Mouse (Mus musculus) intestine, embryonic 15.5 days (tissue): ENCODE data around the gene Tmem30a. TPM values are rescaled to one million over a fixed set of nuclear protein-coding genes. Genes with fewer than 3 reads are reported as not detected.

ENCODE experiments used
- ATAC-seq: fragments of 200-750 bp; cut with Nextera tagmentation; 2 replicates; pipeline ENCODE4 v1.8.0; 2017; ENCODE audit warnings: moderate TSS enrichment, moderate library complexity
- H3K27ac ChIP-seq: fragments of 300-500 bp; sonication (generic); 2 replicates; pipeline ENCODE4 v1.5.1; 2015; ENCODE audit warnings: mild to moderate bottlenecking, inconsistent platforms
- H3K27me3 ChIP-seq: fragments of 300-500 bp; sonication (generic); replicated peaks from 2 replicates; pipeline ENCODE4 v1.6.1; 2015; ENCODE audit warnings: inconsistent platforms
- H3K36me3 ChIP-seq: fragments of 300-500 bp; sonication (generic); 2 replicates; pipeline ENCODE4 v1.6.1; 2015; ENCODE audit warnings: inconsistent platforms
- H3K4me1 ChIP-seq: fragments of 300-500 bp; sonication (generic); replicated peaks from 2 replicates; pipeline ENCODE4 v1.6.1; 2015; ENCODE audit warnings: inconsistent platforms
- H3K4me2 ChIP-seq: fragments of 300-500 bp; sonication (generic); replicated peaks from 2 replicates; pipeline ENCODE4 v1.6.1; 2015; ENCODE audit warnings: mild to moderate bottlenecking, inconsistent platforms
- H3K4me3 ChIP-seq: fragments of 300-500 bp; sonication (generic); replicated peaks from 2 replicates; pipeline ENCODE4 v1.5.1; 2015; ENCODE audit warnings: inconsistent platforms
- H3K9ac ChIP-seq: fragments of 300-500 bp; sonication (generic); 2 replicates; pipeline ENCODE4 v1.6.1; 2015; ENCODE audit warnings: inconsistent platforms
- H3K9me3 ChIP-seq: fragments of 300-500 bp; sonication (generic); 2 replicates; pipeline ENCODE4 v1.6.1; 2016; ENCODE audit warnings: inconsistent platforms
- WGBS: fragments of 180-500 bp; shearing (Covaris S2); methylation state at CpG from one replicate; pipeline ENCODE4 v1.1.7; 2015; 5-methylcytosine and 5-hydroxymethylcytosine counted together
- polyA plus RNA-seq: library from polyadenylated mRNA; unstranded; fragments of >200 nt; fragmentation: Nextera tagmentation; extraction: Ambion mirVana; gene quantifications from 2 replicates; pipeline ENCODE4 v1.2.1, GENCODE M21; 2015

The Tmem30a gene
- polyA plus RNA-seq, 1 experiment from 2014 or later = 72.6 TPM

- Histone ChIP-seq H3K9me3 (no peaks in the 10 kb centered on the region), H3K4me3 (no peak overlapping the region), H3K9ac (no peak overlapping the region), H3K4me1 (no peaks in the 10 kb centered on the region), H3K4me2 (no peak overlapping the region), H3K27me3 (no peaks in the 10 kb centered on the region), H3K27ac (no peak overlapping the region), H3K36me3 (no peaks in the 10 kb centered on the region)
- no peak for ATAC-seq
- WGBS = 85% methylated on average over 4 of the region's 4 CpGs
These were observed 21.3 kb upstream of the Tmem30a start for GRCm38 (mm10) chr9:79814592-79814991.

DNA sequence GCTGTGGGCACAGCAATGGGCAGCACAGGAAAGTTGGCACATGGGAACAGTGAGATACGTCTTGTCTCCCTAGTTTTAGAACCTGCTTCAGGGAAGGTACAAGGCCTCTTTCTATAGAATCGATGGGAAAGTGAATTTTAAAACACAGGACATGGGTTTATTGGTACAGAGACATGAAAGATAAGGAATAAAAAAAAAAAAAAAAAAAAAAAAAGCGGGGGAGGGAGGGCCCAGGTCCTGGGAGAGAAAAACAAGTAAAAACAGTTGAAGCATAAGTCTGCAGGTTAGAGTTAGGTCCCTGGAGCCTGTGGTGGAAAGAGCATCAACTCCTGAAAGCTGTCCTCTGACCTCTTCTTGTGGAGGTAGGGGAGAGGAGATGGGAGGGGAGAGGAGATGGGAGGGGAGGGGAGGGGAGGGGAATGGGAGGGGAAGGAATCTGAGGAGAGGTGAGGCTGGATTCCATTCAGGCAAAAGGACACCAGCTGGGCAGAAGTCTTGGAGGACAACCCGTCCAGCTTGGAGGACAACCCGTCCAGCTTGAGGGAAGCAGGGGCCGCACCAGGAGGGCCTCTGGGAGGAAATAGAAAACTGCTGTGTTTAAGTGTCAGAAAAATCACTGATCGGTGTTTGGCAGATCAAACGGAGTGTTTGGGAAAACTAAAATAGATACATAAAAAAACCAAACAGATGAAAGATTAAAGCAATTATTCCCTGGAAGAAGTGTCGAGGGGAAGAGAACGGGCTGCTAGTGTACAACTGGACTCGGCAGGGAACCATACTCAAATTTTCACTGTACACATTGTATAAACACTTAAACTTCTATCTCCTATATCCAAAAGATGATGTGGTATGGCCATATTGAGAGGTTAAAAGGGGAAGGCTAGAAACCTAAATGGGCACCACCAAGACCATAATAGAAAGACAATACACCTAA, 17.9 kb upstream of the Tmem30a start:
- Histone ChIP-seq H3K4me2 (no peak overlapping the region), H3K27me3 (no peaks in the 10 kb centered on the region), H3K9me3 (no peaks in the 10 kb centered on the region), H3K9ac (no peak overlapping the region), H3K4me1 (no peaks in the 10 kb centered on the region), H3K36me3 (no peaks in the 10 kb centered on the region), H3K27ac (no peak overlapping the region), H3K4me3 (no peak overlapping the region)
- WGBS = 74% methylated on average over 11 of the region's 11 CpGs
- no peak for ATAC-seq

DNA sequence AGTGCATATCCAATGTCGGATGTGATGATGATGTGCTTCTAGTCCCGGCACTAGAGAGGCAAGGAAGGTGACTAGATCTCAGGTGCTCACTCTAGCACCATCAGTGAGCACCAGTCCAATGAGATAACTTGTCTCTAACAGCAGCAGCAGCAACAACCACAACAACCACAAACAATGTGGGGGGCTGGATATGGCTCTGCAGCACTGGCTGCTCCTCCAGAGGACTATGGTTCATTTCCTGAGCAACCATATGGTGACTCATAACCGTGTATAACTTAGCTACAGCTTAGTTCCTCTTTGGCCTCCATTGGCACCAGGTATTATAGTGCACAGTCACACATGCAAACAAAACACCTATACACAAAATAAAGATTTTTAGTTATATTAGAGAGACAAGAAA, 17.2 kb upstream of the Tmem30a start:
- H3K27me3 ChIP-seq = no peaks in the 10 kb centered on the region
- no peaks in the 10 kb centered on the region for H3K4me1 ChIP-seq
- H3K9me3 ChIP-seq = no peaks in the 10 kb centered on the region
- no peak overlapping the region for H3K4me2 ChIP-seq
- no peak overlapping the region for H3K4me3 ChIP-seq
- no peak for ATAC-seq
- H3K27ac ChIP-seq = no peak overlapping the region
- WGBS = 79% methylated on average over 3 of the region's 3 CpGs
- H3K36me3 ChIP-seq = no peaks in the 10 kb centered on the region
- no peak overlapping the region for H3K9ac ChIP-seq

GRCm38 (mm10) chr9:79809411-79809810, 16.1 kb upstream of the Tmem30a start:
- no peaks in the 10 kb centered on the region for H3K27me3 ChIP-seq
- 64% methylated on average over 6 of the region's 6 CpGs for WGBS
- no peak for ATAC-seq
- H3K36me3 ChIP-seq = no peaks in the 10 kb centered on the region
- H3K4me3 ChIP-seq = no peak overlapping the region
- H3K9ac ChIP-seq = no peak overlapping the region
- H3K27ac ChIP-seq = no peak overlapping the region
- H3K9me3 ChIP-seq = no peaks in the 10 kb centered on the region
- no peak overlapping the region for H3K4me2 ChIP-seq
- H3K4me1 ChIP-seq = no peaks in the 10 kb centered on the region

GRCm38 (mm10) chr9:79807178-79807577, 13.9 kb upstream of the Tmem30a start:
- Histone ChIP-seq H3K4me3 (no peak overlapping the region), H3K4me2 (no peak overlapping the region), H3K9ac (no peak overlapping the region)

DNA sequence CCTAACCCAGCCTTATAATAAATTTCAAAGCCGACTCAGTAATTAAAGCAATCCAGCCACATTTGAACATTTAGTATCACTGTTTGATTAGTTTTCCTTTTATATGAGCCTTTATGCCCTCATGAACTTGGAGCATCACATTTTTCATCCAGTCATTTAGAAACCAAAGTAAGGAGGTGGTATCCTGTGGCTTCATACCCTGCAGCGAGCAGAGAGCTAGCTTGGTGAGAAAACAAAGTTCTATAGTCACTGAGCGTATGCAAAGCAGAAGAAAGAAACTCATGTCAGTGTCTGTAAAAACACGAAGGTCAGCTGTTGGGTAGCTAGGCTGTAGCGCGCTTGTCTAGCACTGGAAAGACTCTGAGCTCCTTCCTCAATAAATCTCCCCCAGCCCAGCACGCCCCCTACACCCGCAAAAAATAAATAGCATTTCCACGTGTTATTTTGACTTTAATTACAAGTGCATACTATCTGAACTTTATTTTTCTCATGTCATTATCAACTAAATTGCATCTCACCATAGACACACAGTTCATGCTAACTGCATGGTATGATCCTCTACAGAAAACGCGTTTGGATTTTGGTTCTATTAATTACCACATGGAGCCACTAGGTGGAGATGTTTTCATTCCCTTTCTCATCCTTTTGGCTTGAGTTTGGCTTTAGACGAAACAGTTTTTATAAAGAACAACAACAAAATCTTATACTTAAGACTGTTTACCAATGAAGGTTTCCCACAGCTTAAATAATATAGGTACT, 13.2 kb upstream of the Tmem30a start:
- Histone ChIP-seq H3K36me3 (no peaks in the 10 kb centered on the region), H3K9me3 (no peaks in the 10 kb centered on the region), H3K4me2 (no peak overlapping the region), H3K27ac (no peak overlapping the region), H3K4me3 (no peak overlapping the region), H3K27me3 (no peaks in the 10 kb centered on the region), H3K9ac (no peak overlapping the region), H3K4me1 (no peaks in the 10 kb centered on the region)
- WGBS = 42% methylated on average over 12 of the region's 12 CpGs
- 0 out of 2 replicates have a peak, but pooled peaks have one; percentile 39 for ATAC-seq

More at GRCm38 (mm10) chr9:79807178-79807577, 13.9 kb upstream of the Tmem30a start:
- Histone ChIP-seq H3K27me3 (no peaks in the 10 kb centered on the region), H3K4me1 (no peaks in the 10 kb centered on the region), H3K27ac (no peak overlapping the region), H3K36me3 (no peaks in the 10 kb centered on the region), H3K9me3 (no peaks in the 10 kb centered on the region)
- no peak for ATAC-seq
- WGBS = 44% methylated on average over 4 of the region's 4 CpGs

DNA sequence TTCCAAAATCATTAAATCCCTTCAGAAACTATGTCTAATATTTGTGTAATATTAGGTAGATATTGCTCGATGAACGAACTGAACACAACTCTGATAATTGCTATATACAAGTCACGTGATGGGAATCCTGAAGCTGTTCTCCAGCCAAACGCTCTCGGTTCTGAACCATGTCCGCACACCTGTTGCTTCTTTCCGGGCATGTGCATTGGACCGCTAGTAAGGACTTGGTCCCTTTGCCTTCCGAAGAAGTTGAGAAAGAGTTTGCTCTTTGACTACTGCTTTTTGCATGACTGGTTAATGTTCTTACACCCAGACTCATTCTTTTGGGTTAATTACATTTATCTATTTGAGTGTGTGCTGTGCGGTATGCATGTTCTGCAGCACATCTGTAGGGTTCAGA, 12.1 kb upstream of the Tmem30a start:
- Histone ChIP-seq H3K27me3 (no peaks in the 10 kb centered on the region), H3K9me3 (no peaks in the 10 kb centered on the region), H3K36me3 (no peaks in the 10 kb centered on the region), H3K4me2 (no peak overlapping the region), H3K4me1 (no peaks in the 10 kb centered on the region), H3K4me3 (no peak overlapping the region), H3K9ac (no peak overlapping the region), H3K27ac (no peak overlapping the region)
- no peak for ATAC-seq
- WGBS = 90% methylated on average over 10 of the region's 10 CpGs

DNA sequence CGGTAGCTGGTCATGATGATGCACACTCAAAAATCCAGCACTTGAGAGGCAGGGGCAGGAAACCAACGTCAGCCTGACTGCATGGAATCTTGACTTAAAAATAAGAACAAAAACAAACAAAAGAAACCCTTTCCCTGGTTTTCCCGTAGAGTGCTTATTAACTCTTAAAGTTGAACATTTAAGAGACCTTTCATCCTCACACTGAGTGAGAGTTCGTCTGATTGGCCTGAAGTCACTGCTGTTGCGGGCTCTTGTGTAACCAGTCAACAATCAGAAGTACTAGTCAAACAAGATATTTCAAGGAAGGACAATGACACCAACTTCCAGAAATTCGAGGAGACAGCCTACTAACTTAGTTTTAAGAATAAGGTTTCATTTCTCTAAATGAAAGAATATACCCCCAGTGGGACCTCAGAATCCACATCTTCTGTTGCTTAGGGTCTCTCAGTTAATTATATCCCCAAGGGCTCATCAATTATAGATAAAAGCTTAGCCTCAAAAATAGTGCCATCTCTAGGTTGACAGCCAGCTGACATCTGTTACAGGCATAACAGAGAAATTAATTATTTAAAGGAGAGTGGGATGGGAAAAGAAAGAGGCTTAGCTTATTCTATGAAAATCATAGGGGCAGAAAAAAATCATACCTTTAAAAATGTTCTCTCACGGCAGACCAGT, 3.3 kb upstream of the Tmem30a start:
- ATAC-seq = no peak
- no peaks in the 10 kb centered on the region for H3K27me3 ChIP-seq
- no peak overlapping the region for H3K4me2 ChIP-seq
- H3K27ac ChIP-seq = no peak overlapping the region
- no peaks in the 10 kb centered on the region for H3K36me3 ChIP-seq
- H3K9me3 ChIP-seq = no peaks in the 10 kb centered on the region
- H3K4me3 ChIP-seq = no peak overlapping the region
- no peak overlapping the region for H3K9ac ChIP-seq
- H3K4me1 ChIP-seq = 0 out of 2 replicates have a peak, but pooled peaks cover 3% of the 10 kb centered on the region
- WGBS = 57% methylated on average over 7 of the region's 7 CpGs

DNA sequence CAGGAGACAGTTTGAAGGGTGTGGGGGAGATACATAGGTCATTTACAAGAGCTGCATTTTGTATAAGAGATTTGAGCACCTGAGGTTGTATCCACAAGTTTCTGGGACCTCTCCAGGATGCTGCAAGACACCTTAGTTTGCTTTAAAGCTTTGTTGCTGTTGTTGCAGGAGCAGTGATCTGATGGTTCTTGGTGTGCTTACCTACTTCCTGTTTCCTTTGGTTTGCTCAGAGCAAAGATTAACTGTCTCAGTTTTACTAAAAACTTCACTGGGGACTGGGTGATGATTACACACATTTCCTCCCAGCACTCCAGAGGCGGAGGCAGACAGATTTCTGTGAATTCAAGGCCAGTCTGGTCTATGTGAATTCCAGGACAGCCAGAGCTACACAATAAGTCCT, 1.8 kb upstream of the Tmem30a start:
- WGBS = 74% methylated on average over 1 of the region's 1 CpGs
- no peak for ATAC-seq

DNA sequence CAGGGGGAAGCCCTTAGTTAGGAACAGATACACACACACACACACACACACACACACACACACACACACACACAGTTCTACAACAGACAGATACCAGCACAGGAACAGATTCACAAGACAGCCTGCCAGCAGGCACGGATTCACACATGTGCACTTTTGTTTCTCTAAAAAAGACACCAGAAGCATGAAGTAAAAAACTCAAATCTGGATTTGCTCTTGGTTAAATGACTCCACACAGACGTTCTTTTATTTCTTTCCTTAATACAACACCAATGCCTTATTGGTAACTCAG, 7.6 kb downstream of the Tmem30a start:
- no peaks in the 10 kb centered on the region for H3K4me1 ChIP-seq
- WGBS = 68% methylated on average over 2 of the region's 2 CpGs
- H3K27me3 ChIP-seq = no peaks in the 10 kb centered on the region
- no peaks in the 10 kb centered on the region for H3K36me3 ChIP-seq
- H3K4me2 ChIP-seq = no peak overlapping the region
- H3K27ac ChIP-seq = no peak overlapping the region
- no peak for ATAC-seq
- no peak overlapping the region for H3K4me3 ChIP-seq
- no peak overlapping the region for H3K9ac ChIP-seq
- H3K9me3 ChIP-seq = no peaks in the 10 kb centered on the region

More for the DNA sequence above, 1.8 kb upstream of the Tmem30a start:
- Histone ChIP-seq H3K4me3 (no peak overlapping the region), H3K27ac (no peak overlapping the region), H3K27me3 (no peaks in the 10 kb centered on the region), H3K36me3 (no peaks in the 10 kb centered on the region), H3K4me1 (0 out of 2 replicates have a peak, but pooled peaks cover 3% of the 10 kb centered on the region), H3K9ac (no peak overlapping the region), H3K9me3 (no peaks in the 10 kb centered on the region), H3K4me2 (no peak overlapping the region)

DNA sequence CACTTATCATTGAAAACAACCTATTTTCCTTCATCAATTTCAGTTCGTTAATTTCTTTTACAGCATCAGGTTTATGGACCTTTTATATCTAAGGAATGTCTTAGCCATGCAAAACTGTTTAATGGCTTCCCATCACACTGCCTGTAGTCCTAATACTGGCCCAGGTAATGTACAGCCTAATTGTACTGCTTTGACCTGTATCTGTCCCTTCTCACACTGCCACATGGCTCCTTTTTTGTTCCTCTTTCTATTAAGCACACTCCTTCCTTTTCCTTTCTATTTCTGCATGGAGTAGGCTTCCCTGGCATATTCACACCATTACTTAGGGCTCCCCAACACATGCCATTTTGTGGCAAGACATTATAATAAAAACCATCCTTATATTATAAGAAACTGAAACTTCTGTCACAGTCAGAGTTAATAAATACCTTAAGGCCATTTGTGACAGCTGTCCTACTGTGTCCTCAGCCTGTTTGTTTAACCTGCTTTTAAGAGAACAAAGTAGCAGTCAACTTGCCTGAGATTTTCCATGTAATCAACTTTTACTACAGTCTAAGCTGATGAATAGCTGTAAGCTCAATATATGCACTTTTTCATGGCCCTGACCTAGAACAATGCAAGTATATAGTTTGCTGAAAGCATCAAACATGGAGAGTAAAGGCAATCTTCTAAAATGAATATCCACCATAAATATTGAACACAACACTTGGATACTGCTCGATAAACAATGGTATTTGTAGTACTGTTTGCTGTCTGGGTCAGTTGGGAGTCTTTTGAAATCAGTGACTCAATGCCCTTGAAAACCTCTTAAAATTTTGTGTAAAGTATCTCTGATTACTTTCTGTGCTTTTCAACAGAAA, 8.1 kb downstream of the Tmem30a start:
- Histone ChIP-seq H3K27me3 (no peaks in the 10 kb centered on the region), H3K36me3 (no peaks in the 10 kb centered on the region), H3K9ac (no peak overlapping the region), H3K4me3 (no peak overlapping the region), H3K4me1 (no peaks in the 10 kb centered on the region), H3K9me3 (no peaks in the 10 kb centered on the region), H3K27ac (no peak overlapping the region), H3K4me2 (no peak overlapping the region)
- WGBS = 76% methylated on average over 2 of the region's 2 CpGs
- no peak for ATAC-seq
